Mouse (Mus musculus) midbrain, embryonic 12.5 days (tissue): ENCODE data around the gene Tbca. TPM values are rescaled to one million over a fixed set of nuclear protein-coding genes. Genes with fewer than 3 reads are reported as not detected.
A peak's percentile ranks its signal among the peaks of the same experiment; 100 is the strongest.

Source experiments
- ATAC-seq: fragments of 200-750 bp; cut with Nextera tagmentation; 2 replicates; pipeline ENCODE4 v1.8.0; 2017; ENCODE audit warnings: low read depth, moderate TSS enrichment, moderate library complexity; ENCODE audit not compliant: low FRiP score
- H3K27ac ChIP-seq: fragments of 300-500 bp; sonication (generic); replicated peaks from 2 replicates; pipeline ENCODE4 v1.5.1; 2016; ENCODE audit warnings: mild to moderate bottlenecking
- H3K27me3 ChIP-seq: fragments of 300-500 bp; sonication (generic); 2 replicates; pipeline ENCODE4 v1.6.1; 2016; ENCODE audit warnings: mild to moderate bottlenecking
- H3K36me3 ChIP-seq: fragments of 300-500 bp; sonication (generic); 2 replicates; pipeline ENCODE4 v1.6.1; 2016
- H3K4me1 ChIP-seq: fragments of 300-500 bp; sonication (generic); 2 replicates; pipeline ENCODE4 v1.6.1; 2016
- H3K4me2 ChIP-seq: fragments of 300-500 bp; sonication (generic); replicated peaks from 2 replicates; pipeline ENCODE4 v1.6.1; 2016; ENCODE audit warnings: mild to moderate bottlenecking, moderate library complexity
- H3K4me3 ChIP-seq: fragments of 300-500 bp; sonication (generic); 2 replicates; pipeline ENCODE4 v1.5.1; 2016; ENCODE audit warnings: mild to moderate bottlenecking
- H3K9ac ChIP-seq: fragments of 300-500 bp; sonication (generic); replicated peaks from 2 replicates; pipeline ENCODE4 v1.6.1; 2016; ENCODE audit warnings: mild to moderate bottlenecking, moderate library complexity
- H3K9me3 ChIP-seq: fragments of 300-500 bp; sonication (generic); 2 replicates; pipeline ENCODE4 v1.6.1; 2016; ENCODE audit warnings: mild to moderate bottlenecking
- WGBS: fragments of 180-500 bp; shearing (Covaris S2); methylation state at CpG from one replicate; pipeline ENCODE4 v1.1.7; 2016; 5-methylcytosine and 5-hydroxymethylcytosine counted together
- polyA plus RNA-seq: library from polyadenylated mRNA; unstranded; fragments of >200 nt; fragmentation: Nextera tagmentation; extraction: Ambion mirVana; gene quantifications from 2 replicates; pipeline ENCODE4 v1.2.1, GENCODE M21; 2016

Tbca gene
- polyA plus RNA-seq, 1 experiment from 2014 or later, result 210 TPM

DNA sequence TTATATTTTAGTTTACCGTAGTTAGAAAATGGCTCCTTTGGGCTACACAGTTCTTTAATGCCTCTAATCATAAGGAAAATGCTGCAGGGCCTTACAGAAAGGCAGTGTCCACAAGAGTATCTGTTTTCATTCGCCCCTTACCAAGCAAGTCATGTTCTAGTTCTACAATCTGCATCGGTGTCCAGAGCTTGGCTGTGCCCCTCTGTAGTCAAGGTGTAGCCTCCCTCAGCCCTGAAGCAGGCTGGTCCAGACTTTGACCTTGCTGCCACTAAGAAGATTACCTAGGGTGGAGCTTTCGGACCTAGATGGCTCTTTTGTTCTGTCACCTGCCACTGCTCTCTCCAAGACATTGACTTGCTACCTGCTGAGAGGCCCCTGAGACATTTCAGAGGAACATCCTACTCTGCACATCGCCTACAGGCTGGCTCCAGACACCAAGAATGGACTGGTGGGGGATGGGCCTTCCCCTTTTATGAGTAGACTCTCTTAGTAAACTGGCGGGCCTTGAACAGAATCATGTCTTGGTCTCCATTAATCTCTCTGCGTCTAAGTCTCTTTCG lies 69.4 kb downstream of the Tbca start:
- Histone ChIP-seq H3K4me1 (no peaks in the 10 kb centered on the region), H3K27ac (no peak overlapping the region), H3K36me3 (no peaks in the 10 kb centered on the region), H3K27me3 (peaks cover 91% of the 10 kb centered on the region), H3K4me3 (no peak overlapping the region), H3K9me3 (no peaks in the 10 kb centered on the region), H3K4me2 (no peak overlapping the region), H3K9ac (no peak overlapping the region)
- ATAC-seq, result no peak
- 56% methylated on average over 8 of the region's 8 CpGs for WGBS

DNA sequence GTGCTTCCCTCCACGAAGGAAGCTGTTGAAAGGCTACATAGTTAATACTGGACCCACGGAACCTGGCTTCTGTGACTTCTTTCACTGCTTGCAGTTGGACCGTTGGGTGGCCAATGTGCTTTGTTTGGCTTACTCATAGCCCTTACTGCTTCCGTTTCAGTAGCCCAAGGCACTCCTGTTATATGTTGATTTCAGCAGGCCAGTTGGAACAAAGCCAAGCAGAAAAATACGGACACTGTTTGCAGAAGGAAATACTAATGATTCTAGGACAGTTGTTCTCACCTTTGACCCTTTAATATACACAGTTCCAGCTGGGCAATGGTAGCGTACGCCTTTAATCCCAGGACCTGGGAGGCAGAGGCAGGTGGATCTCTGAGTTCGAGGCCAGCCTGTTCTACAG lies 70.5 kb downstream of the Tbca start:
- no peak for ATAC-seq
- Histone ChIP-seq H3K36me3 (no peaks in the 10 kb centered on the region), H3K4me3 (no peak overlapping the region), H3K4me2 (no peak overlapping the region), H3K27ac (no peak overlapping the region), H3K4me1 (no peaks in the 10 kb centered on the region), H3K9me3 (no peaks in the 10 kb centered on the region), H3K27me3 (peaks cover 92% of the 10 kb centered on the region), H3K9ac (no peak overlapping the region)
- 84% methylated on average over 8 of the region's 8 CpGs for WGBS

DNA sequence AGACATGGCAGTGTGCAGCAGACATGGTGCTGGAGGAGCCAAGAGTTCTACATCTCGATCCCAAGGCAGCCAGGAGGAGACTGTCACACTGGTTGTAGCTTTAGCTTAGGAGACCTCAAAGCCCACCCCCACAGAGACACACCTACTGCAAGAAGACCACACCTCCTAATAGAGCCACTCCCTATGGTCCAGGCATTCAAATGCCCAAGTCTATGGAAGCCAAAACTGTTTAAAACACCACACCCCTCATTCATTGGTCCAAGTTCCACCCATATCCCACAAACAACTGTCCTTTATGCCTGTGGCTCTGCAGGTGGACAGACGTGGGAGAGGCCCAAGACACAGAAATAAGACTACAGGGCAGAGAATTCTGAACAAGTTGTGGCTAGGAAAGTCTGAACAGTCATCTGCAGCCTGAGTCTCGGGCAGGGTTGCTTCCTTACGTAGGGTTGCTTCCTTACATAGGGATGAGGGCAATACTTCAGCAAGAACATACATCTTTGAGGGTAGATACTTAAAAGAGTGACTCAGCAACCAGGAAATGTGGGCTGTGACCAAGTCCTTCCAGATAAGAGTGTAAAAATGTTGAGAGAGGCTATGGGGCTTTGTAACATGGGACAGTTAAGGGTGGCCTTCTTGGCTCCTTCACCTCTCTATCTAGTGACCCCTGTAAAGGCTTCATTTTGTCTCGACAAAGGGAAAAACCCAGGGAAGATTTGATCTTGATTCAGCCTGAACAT lies 74.0 kb downstream of the Tbca start:
- Histone ChIP-seq H3K27ac (no peak overlapping the region), H3K4me1 (no peaks in the 10 kb centered on the region), H3K9me3 (no peaks in the 10 kb centered on the region), H3K9ac (no peak overlapping the region), H3K27me3 (peaks cover 98% of the 10 kb centered on the region), H3K4me2 (no peak overlapping the region), H3K36me3 (no peaks in the 10 kb centered on the region), H3K4me3 (no peak overlapping the region)
- 73% methylated on average over 5 of the region's 5 CpGs for WGBS
- ATAC-seq, result no peak

DNA sequence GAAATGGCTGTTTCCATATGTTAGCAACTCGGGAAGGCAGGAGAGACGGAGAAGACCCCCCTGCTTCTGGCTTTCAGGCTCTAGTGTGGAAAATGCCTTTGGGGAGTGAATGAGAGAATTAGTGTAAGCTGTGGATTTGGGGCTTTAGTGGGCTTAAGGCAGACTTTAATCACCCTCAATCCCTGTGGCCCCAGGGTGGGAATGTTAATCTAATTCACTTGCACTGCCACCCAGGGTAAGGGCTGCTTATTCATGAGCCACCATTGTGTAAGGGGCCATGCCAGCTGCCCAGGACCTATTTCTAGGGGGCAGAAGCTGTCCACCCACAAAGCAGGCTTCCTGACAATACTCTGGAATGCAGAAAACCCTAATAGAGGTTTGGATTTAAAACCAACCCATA lies 78.2 kb downstream of the Tbca start:
- peaks cover 11% of the 10 kb centered on the region for H3K4me1 ChIP-seq
- no peak overlapping the region for H3K4me3 ChIP-seq
- peaks cover 96% of the 10 kb centered on the region for H3K27me3 ChIP-seq
- 0% methylated on average over 2 of the region's 2 CpGs for WGBS
- ATAC-seq, result 0 out of 2 replicates have a peak, but pooled peaks have one; percentile 38
- H3K9me3 ChIP-seq, result no peaks in the 10 kb centered on the region
- H3K27ac ChIP-seq, result no peak overlapping the region
- H3K9ac ChIP-seq, result no peak overlapping the region
- H3K4me2 ChIP-seq, result no peak overlapping the region
- no peaks in the 10 kb centered on the region for H3K36me3 ChIP-seq

DNA sequence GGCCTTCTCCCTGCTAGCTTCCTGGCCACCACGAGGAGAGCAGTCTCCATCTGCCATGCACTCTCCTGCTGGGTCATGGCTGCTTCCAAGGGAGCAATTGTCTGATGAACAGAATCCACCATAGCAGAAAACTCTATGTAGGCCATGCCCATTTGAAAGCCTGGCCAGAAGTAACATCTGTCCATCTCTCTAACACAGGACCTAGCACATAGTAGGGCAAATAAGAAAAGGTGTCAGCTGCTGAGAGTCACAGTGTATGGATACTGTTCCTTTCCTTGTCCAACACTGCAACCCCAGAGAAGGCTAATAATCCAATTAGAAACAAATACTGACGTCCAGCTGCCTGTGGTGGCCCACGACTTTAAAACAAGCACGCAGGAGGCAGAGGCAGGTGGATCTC lies 79.1 kb downstream of the Tbca start:
- no peak overlapping the region for H3K4me2 ChIP-seq
- 35% methylated on average over 4 of the region's 4 CpGs for WGBS
- peaks cover 11% of the 10 kb centered on the region for H3K4me1 ChIP-seq
- H3K4me3 ChIP-seq, result no peak overlapping the region
- H3K9me3 ChIP-seq, result no peaks in the 10 kb centered on the region
- H3K9ac ChIP-seq, result no peak overlapping the region
- H3K27me3 ChIP-seq, result peaks cover 94% of the 10 kb centered on the region
- no peaks in the 10 kb centered on the region for H3K36me3 ChIP-seq
- no peak overlapping the region for H3K27ac ChIP-seq
- ATAC-seq, result no peak

DNA sequence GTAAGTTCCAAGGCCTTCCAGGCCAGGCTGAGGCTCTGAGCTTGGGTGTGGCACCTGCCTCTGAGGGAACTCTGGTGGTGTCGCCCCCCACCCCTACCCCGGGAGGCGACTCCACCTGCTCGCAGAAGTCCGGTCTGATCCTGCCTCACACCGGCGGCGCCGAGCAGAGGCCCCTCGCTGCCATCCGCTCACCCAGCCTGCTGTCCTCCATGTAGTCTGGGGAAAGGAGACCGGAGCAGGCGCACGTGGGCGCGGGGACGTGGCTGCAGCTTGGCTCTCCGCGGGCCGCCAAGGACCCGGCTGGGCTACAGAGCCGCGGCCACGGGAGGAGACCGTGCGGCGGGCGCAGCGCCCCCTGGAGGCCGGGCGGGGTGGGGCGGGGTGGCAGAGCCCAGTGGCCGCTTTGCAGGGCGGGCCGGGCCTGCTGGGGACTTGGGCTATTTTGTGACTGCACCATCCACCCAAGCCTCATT lies 79.8 kb downstream of the Tbca start:
- Histone ChIP-seq H3K9me3 (no peaks in the 10 kb centered on the region), H3K27ac (no peak overlapping the region), H3K4me2 (peak overlapping the region; percentile 44), H3K27me3 (peaks cover 94% of the 10 kb centered on the region), H3K4me1 (peaks cover 12% of the 10 kb centered on the region), H3K4me3 (peak overlapping the region; percentile 27), H3K36me3 (no peaks in the 10 kb centered on the region), H3K9ac (no peak overlapping the region)
- ATAC-seq, result peak; percentile 69
- under 1% methylated on average over 26 of the region's 35 CpGs for WGBS

DNA sequence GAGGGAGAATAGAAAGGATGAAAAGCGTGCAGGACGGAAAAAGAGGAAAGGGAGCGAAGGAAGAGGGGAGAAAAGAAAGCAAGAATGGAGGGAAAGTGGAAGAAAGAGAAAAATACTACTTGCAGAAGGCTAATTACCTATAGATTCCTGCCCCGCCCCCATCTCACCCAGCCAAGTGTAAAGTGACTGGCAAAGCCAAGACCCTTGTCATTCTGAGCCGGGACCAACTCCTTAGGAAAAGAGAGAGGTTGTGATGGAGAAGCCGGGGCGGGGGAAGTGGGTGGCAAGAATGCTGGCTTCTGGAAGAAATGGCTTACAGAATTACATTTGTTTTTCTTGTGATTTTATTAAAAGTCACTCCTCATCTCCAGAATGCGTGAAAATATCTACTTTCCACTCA lies 80.8 kb downstream of the Tbca start:
- Histone ChIP-seq H3K9me3 (no peaks in the 10 kb centered on the region), H3K4me3 (no peak overlapping the region), H3K27ac (no peak overlapping the region), H3K4me1 (peaks cover 16% of the 10 kb centered on the region), H3K36me3 (no peaks in the 10 kb centered on the region), H3K27me3 (peaks cover 90% of the 10 kb centered on the region), H3K9ac (no peak overlapping the region), H3K4me2 (peak overlapping the region; percentile 7; the same call in 1 of the 2 replicates)
- WGBS, result under 1% methylated on average over 8 of the region's 8 CpGs
- no peak for ATAC-seq

DNA sequence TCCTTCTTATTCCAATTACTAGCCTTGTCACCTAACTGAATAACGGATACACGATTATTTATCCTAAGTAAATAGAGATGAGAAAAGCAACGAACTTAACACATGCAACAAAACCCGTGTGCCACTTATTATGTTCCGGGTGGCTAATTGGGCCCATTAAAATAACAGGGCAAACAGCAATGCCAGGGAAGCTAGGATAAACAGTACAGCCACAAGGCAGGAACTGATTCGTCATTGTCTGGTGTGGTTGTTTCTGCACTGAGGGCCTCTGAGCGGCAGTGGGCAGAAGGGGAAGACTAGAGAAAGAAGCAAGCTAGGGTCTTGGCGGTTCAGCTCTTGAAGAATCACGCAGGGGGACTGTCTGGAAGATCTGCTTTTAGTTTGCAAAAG lies 81.4 kb downstream of the Tbca start:
- 4% methylated on average over 9 of the region's 9 CpGs for WGBS
- no peak overlapping the region for H3K27ac ChIP-seq
- peaks cover 90% of the 10 kb centered on the region for H3K27me3 ChIP-seq
- H3K4me2 ChIP-seq, result no peak overlapping the region
- peaks cover 16% of the 10 kb centered on the region for H3K4me1 ChIP-seq
- no peak overlapping the region for H3K9ac ChIP-seq
- no peak for ATAC-seq
- no peak overlapping the region for H3K4me3 ChIP-seq
- no peaks in the 10 kb centered on the region for H3K36me3 ChIP-seq
- no peaks in the 10 kb centered on the region for H3K9me3 ChIP-seq

DNA sequence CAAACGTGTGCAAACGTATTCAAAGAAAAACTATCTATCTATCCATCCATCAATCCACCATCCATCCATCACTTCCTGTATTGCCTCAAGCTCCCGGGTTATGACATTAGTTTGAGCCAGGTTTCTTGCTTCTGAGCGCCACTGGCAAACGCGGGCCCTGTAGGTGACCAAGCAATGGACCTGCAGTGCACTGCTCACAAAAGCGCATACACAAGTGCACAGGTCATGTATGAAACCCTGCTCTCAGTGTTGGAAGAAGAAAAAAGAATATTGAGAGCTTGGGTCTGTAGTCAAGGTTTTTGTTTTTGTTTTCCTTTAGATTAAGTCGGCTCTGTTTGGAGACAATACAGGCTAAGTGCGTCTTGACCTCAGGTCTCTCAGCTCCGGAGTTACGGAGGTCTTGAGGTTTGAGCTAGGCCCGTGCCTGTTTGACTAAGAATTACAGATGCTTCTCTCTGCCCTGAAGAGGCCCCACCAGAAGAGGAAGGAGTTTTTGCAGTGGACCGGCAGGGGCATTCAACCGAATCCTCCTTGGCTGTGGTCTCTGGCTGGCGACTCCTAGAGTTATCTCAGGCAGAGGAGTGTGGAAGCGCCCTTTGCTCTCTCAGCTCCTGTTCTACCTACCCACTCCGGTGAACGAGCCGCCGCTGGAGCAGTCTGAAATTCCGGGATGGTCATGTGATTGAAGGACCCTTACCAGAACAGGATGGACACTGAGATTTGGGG lies 81.9 kb downstream of the Tbca start:
- Histone ChIP-seq H3K27ac (no peak overlapping the region), H3K4me3 (no peak overlapping the region), H3K36me3 (no peaks in the 10 kb centered on the region), H3K4me2 (no peak overlapping the region), H3K27me3 (peaks cover 90% of the 10 kb centered on the region), H3K9ac (no peak overlapping the region), H3K9me3 (no peaks in the 10 kb centered on the region), H3K4me1 (peaks cover 16% of the 10 kb centered on the region)
- WGBS, result under 1% methylated on average over 21 of the region's 21 CpGs
- no peak for ATAC-seq

DNA sequence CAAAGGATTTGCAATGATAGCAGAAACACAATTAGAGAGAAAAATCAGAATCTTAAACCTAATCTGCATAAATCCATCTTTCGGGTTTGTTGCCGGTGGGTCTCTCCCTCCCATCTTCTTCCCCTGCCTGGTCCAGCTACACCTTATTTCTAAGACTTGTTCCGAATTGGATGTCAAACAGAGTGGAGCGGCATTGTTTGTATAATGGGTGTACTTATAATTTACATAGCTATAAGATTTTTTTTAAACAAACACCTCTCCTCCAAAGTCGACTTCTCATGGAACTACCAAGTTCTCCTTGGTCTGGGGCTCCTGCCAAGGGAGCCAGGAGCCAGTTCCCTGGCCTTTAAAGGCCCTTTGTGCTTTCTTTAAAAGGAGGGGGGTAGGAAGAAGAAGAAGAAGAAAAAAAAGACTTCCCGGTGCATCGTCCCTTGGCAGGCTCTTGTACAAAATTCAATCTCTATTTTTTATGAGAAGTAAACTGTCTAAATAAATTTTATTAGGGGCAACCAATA lies 83.2 kb downstream of the Tbca start:
- 2% methylated on average over 7 of the region's 7 CpGs for WGBS
- Histone ChIP-seq H3K36me3 (no peaks in the 10 kb centered on the region), H3K27me3 (peaks cover 87% of the 10 kb centered on the region), H3K4me1 (peaks cover 16% of the 10 kb centered on the region), H3K27ac (no peak overlapping the region), H3K4me2 (no peak overlapping the region), H3K9ac (no peak overlapping the region), H3K9me3 (no peaks in the 10 kb centered on the region), H3K4me3 (no peak overlapping the region)
- no peak for ATAC-seq

DNA sequence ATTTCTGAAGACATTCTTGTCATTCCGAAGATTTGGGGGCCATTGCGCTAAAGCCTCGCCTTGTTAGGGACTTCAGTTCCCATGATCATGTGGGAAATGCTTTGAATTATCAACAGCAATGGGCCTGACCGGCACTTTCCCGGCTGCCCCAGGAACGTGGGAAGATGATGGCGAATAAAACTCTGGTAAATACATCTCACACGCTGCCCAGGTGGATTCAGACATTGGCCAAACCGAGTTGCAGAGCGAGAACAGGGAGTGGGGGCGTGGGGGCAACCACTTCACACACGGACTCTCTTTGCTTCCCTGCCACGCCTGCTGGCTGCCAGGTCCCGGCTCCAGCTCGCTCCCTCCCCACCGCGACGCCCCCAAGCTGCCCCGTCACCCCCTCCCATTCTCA lies 83.7 kb downstream of the Tbca start:
- ATAC-seq, result no peak
- Histone ChIP-seq H3K9me3 (no peaks in the 10 kb centered on the region), H3K4me3 (no peak overlapping the region), H3K36me3 (no peaks in the 10 kb centered on the region), H3K9ac (no peak overlapping the region), H3K4me1 (peaks cover 16% of the 10 kb centered on the region), H3K27me3 (peaks cover 87% of the 10 kb centered on the region), H3K4me2 (no peak overlapping the region), H3K27ac (no peak overlapping the region)
- WGBS, result under 1% methylated on average over 19 of the region's 19 CpGs
